Mouse (Mus musculus): Measurements from ENCODE around the gene Myh7.

GRCm38 (mm10) chr14:54992196-54992595 lies 2.2 kb downstream of the Myh7 start:
- no peak for TF ChIP-seq CTCF (IDR thresholded peaks at IDR 0.05; ENCODE audit: low read depth)
- TF ChIP-seq EP300 (IDR thresholded peaks at IDR 0.05; ENCODE audit: low read depth), result no peak
